Mouse (Mus musculus): ENCODE data around the gene Ctnnd2.

Ctnnd2 gene

GRCm38 (mm10) chr15:30986890-30987289 is 814.5 kb downstream of the Ctnnd2 start:
- no peak for DNase-seq (ENCODE audit: low spot score in 2 of 2)

- no peak for DNase-seq (ENCODE audit: low spot score in 2 of 2)
Measured at GRCm38 (mm10) chr15:30990421-30991252, 818.2 kb downstream of the Ctnnd2 start.

- DNase-seq (ENCODE audit: low spot score in 2 of 2), result no peak
Measured at GRCm38 (mm10) chr15:30992357-30992756, 820.0 kb downstream of the Ctnnd2 start.

GRCm38 (mm10) chr15:30992901-30993300 is 820.5 kb downstream of the Ctnnd2 start:
- DNase-seq (ENCODE audit: low spot score in 2 of 2), result no peak

GRCm38 (mm10) chr15:30995346-30995745 is 823.0 kb downstream of the Ctnnd2 start:
- no peak for DNase-seq (ENCODE audit: low spot score in 2 of 2)

GRCm38 (mm10) chr15:31004468-31004867 is 832.1 kb downstream of the Ctnnd2 start:
- DNase-seq (ENCODE audit: low spot score in 2 of 2), result no peak

- no peak for DNase-seq (ENCODE audit: low spot score in 2 of 2)
Measured at GRCm38 (mm10) chr15:31004976-31005375, 832.6 kb downstream of the Ctnnd2 start.

GRCm38 (mm10) chr15:31006050-31006824 is 833.8 kb downstream of the Ctnnd2 start:
- no peak for DNase-seq (ENCODE audit: low spot score in 2 of 2)

GRCm38 (mm10) chr15:31006825-31007157 is 834.4 kb downstream of the Ctnnd2 start:
- no peak for DNase-seq (ENCODE audit: low spot score in 2 of 2)

- no peak for DNase-seq (ENCODE audit: low spot score in 2 of 2)
Measured at GRCm38 (mm10) chr15:31008594-31008993, 836.2 kb downstream of the Ctnnd2 start.

- DNase-seq (ENCODE audit: low spot score in 2 of 2), result no peak
Measured at GRCm38 (mm10) chr15:31020769-31021168, 848.4 kb downstream of the Ctnnd2 start.

- DNase-seq (ENCODE audit: low spot score in 2 of 2), result no peak
Measured at GRCm38 (mm10) chr15:31022012-31022411, 849.6 kb downstream of the Ctnnd2 start.

- DNase-seq (ENCODE audit: low spot score in 2 of 2), result no peak
Measured at GRCm38 (mm10) chr15:31022497-31022896, 850.1 kb downstream of the Ctnnd2 start.

GRCm38 (mm10) chr15:31023766-31024165 is 851.4 kb downstream of the Ctnnd2 start:
- DNase-seq (ENCODE audit: low spot score in 2 of 2), result no peak

GRCm38 (mm10) chr15:31027448-31028230 is 855.2 kb downstream of the Ctnnd2 start:
- no peak for DNase-seq (ENCODE audit: low spot score in 2 of 2)

GRCm38 (mm10) chr15:31044983-31045382 is 872.6 kb downstream of the Ctnnd2 start:
- no peak for DNase-seq (ENCODE audit: low spot score in 2 of 2)

GRCm38 (mm10) chr15:31051496-31051895 is 879.1 kb downstream of the Ctnnd2 start:
- no peak for DNase-seq (ENCODE audit: low spot score in 2 of 2)

GRCm38 (mm10) chr15:31056145-31056544 is 883.8 kb downstream of the Ctnnd2 start:
- no peak for DNase-seq (ENCODE audit: low spot score in 2 of 2)

GRCm38 (mm10) chr15:31058315-31058714 is 885.9 kb downstream of the Ctnnd2 start:
- no peak for DNase-seq (ENCODE audit: low spot score in 2 of 2)

GRCm38 (mm10) chr15:31063734-31064133 is 891.3 kb downstream of the Ctnnd2 start:
- no peak for DNase-seq (ENCODE audit: low spot score in 2 of 2)

- no peak for DNase-seq (ENCODE audit: low spot score in 2 of 2)
Measured at GRCm38 (mm10) chr15:31068127-31068526, 895.7 kb downstream of the Ctnnd2 start.

- DNase-seq (ENCODE audit: low spot score in 2 of 2), result no peak
Measured at GRCm38 (mm10) chr15:31070311-31070710, 897.9 kb downstream of the Ctnnd2 start.

Data from spleen, postnatal 14 days (tissue).